Mouse (Mus musculus) heart, adult 2 months (tissue): ENCODE results near the gene Cyp2j12. TPM values are rescaled to one million over a fixed set of nuclear protein-coding genes. Genes with fewer than 3 reads are reported as not detected.
A peak's percentile ranks its signal among the peaks of the same experiment; 100 is the strongest.

ENCODE experiments used
- DNase-seq, 2 experiments: peaks; one replicate each; pipeline ENCODE4 v3.0.0; 2021
- H3K27ac ChIP-seq: fragments of 200-600 bp; 2 replicates; pipeline ENCODE4 v1.8.1; 2022
- H3K27me3 ChIP-seq: fragments of 200-500 bp; 2 replicates; pipeline ENCODE4 v1.6.1; 2012; ENCODE audit warnings: mild to moderate bottlenecking, low read length, inconsistent platforms, mixed read lengths; ENCODE audit not compliant: control insufficient read depth, insufficient read depth
- H3K36me3 ChIP-seq: fragments of 200-500 bp; 2 replicates; pipeline ENCODE4 v1.6.1; 2012; ENCODE audit warnings: low read length, inconsistent platforms; ENCODE audit not compliant: control insufficient read depth, insufficient read depth
- H3K4me1 ChIP-seq: fragments of 200-500 bp; 2 replicates; pipeline ENCODE4 v1.6.1; 2011; ENCODE audit warnings: low read length; ENCODE audit not compliant: control insufficient read depth, insufficient read depth
- H3K4me3 ChIP-seq: fragments of 200-600 bp; 2 replicates; pipeline ENCODE4 v1.8.1; 2022
- H3K79me2 ChIP-seq: fragments of 200-500 bp; replicated peaks from 2 replicates; pipeline ENCODE4 v1.6.1; 2012; ENCODE audit warnings: mild to moderate bottlenecking, inconsistent platforms, low read length, moderate library complexity, mixed read lengths; ENCODE audit not compliant: control insufficient read depth, insufficient read depth
- H3K9ac ChIP-seq: fragments of 200-500 bp; 2 replicates; pipeline ENCODE4 v1.6.1; 2012; ENCODE audit warnings: low read depth, mild to moderate bottlenecking, control low read depth, inconsistent platforms, low read length, mixed read lengths
- CTCF ChIP-seq: fragments of 200-600 bp; IDR thresholded peaks from 2 replicates; pipeline ENCODE4 v1.8.1; 2022; ENCODE audit warnings: antibody characterized with exemption, mild to moderate bottlenecking, moderate library complexity
- EP300 ChIP-seq: fragments of 200-500 bp; IDR thresholded peaks from 2 replicates; pipeline ENCODE4 v1.6.1; 2011; ENCODE audit warnings: low read depth, low read length, control low read depth; ENCODE audit not compliant: insufficient read depth
- POLR2A ChIP-seq: fragments of 200-500 bp; IDR thresholded peaks from 2 replicates; pipeline ENCODE4 v1.6.1; 2011; ENCODE audit warnings: mild to moderate bottlenecking, low read depth, low read length, control low read depth; ENCODE audit not compliant: insufficient read depth
- WGBS: fragments of 180-500 bp; shearing (Covaris S2); methylation state at CpG from one replicate; pipeline ENCODE4 v1.1.7; 2018; 5-methylcytosine and 5-hydroxymethylcytosine counted together
- intact Hi-C: fragments of 180-260 bp; cut with DNase I; formaldehyde crosslinking; loops from one replicate; pipeline ENCODE4 v1.15.1; 2025
- polyA plus RNA-seq: library from polyadenylated mRNA; depleted of rRNA; stranded (reverse); fragments of >200 nt; gene quantifications from 2 replicates; pipeline ENCODE4 v1.2.3, GENCODE M21; 2012; rRNA removed
- total RNA-seq, 2 experiments: library from RNA; stranded (reverse); gene quantifications; 2 replicates each; pipeline ENCODE4 v1.2.3; 2021

The Cyp2j12 gene
- total and polyA plus RNA-seq, 3 experiments: not detected

GRCm38 (mm10) chr4:96077261-96078125, 63.5 kb downstream of the Cyp2j12 start, which contains the start of gene Cyp2j13:
TSS of gene Cyp2j13 (minus strand) at chr4:96077546.
- H3K27me3 ChIP-seq: no peaks in the 10 kb centered on the region
- no peaks in the 10 kb centered on the region for H3K36me3 ChIP-seq
- 8% methylated on average over 18 of the region's 20 CpGs for WGBS
- H3K4me1 ChIP-seq: no peaks in the 10 kb centered on the region
- H3K27ac ChIP-seq: no peak within 1 kb of the TSS
- no peak within 1 kb of the TSS for H3K9ac ChIP-seq
- peak; percentile 28 to 38 for DNase-seq
- intact Hi-C loops: no loop called here
- no peak within 1 kb of the TSS for H3K4me3 ChIP-seq
- H3K79me2 ChIP-seq: no peaks in the 10 kb centered on the region
- TF ChIP-seq POLR2A: no peak
- TF ChIP-seq EP300: no peak
- TF ChIP-seq CTCF: no peak

GRCm38 (mm10) chr4:96062045-96062444, 78.9 kb downstream of the Cyp2j12 start:
- no peak for DNase-seq
- WGBS: 76% methylated on average over 2 of the region's 2 CpGs
- no peaks in the 10 kb centered on the region for H3K36me3 ChIP-seq
- H3K4me3 ChIP-seq: no peak overlapping the region
- H3K9ac ChIP-seq: no peak overlapping the region
- no peaks in the 10 kb centered on the region for H3K4me1 ChIP-seq
- intact Hi-C loops: no loop called here
- H3K27me3 ChIP-seq: no peaks in the 10 kb centered on the region
- H3K79me2 ChIP-seq: no peaks in the 10 kb centered on the region
- H3K27ac ChIP-seq: no peak overlapping the region
- no peak for TF ChIP-seq CTCF
- no peak for TF ChIP-seq POLR2A

GRCm38 (mm10) chr4:96060106-96060505, 80.8 kb downstream of the Cyp2j12 start:
- Histone ChIP-seq H3K79me2 (no peaks in the 10 kb centered on the region), H3K9ac (no peak overlapping the region), H3K4me3 (no peak overlapping the region), H3K27me3 (no peaks in the 10 kb centered on the region), H3K4me1 (no peaks in the 10 kb centered on the region), H3K36me3 (no peaks in the 10 kb centered on the region), H3K27ac (no peak overlapping the region)
- no peak for TF ChIP-seq CTCF
- no peak for TF ChIP-seq EP300
- no peak for TF ChIP-seq POLR2A
- WGBS: 82% methylated on average over 2 of the region's 2 CpGs
- DNase-seq: no peak
- intact Hi-C loops: no loop called here

Other genes with a start within 250 kb of the Cyp2j12 start
- 10 to 100 TPM in 1 of 2 experiments, 1 to 10 TPM in 1; 8.9 to 11.1 TPM for gene Hook1, start 173.9 kb downstream of the Cyp2j12 start, total RNA-seq
- gene Hook1, start 173.9 kb downstream of the Cyp2j12 start, polyA plus RNA-seq: 3.2 and 5.2 TPM in 2 replicates
- gene Cyp2j13, start 63.6 kb downstream of the Cyp2j12 start, total RNA-seq: not detected
- not detected in 2 replicates for gene Cyp2j13, start 63.6 kb downstream of the Cyp2j12 start, polyA plus RNA-seq
- not detected for gene Cyp2j7, start 95.5 kb upstream of the Cyp2j12 start, total RNA-seq
- not detected in 2 replicates for gene Cyp2j7, start 95.5 kb upstream of the Cyp2j12 start, polyA plus RNA-seq
- gene Cyp2j11, start 207.5 kb upstream of the Cyp2j12 start, total RNA-seq: not detected
- not detected in 2 replicates for gene Cyp2j11, start 207.5 kb upstream of the Cyp2j12 start, polyA plus RNA-seq